24 mouse cellular contexts compared by ENCODE assay signal in genomic region chr2:168738854-168739253, GRCm38 (mm10). TPM values are rescaled to one million over a fixed set of nuclear protein-coding genes. Genes with fewer than 3 reads are reported as not detected.
DNase-seq lines count a peak whose midpoint lies in the region; ATAC-seq and TF ChIP-seq lines count a peak whose summit lies in the region.
"Had no signal": no experiment of that assay in that cellular context is flagged by ENCODE, and none has a peak within 500 bp of the region (broad histone marks: within the 10 kb centered on the region; RNA-seq: fewer than 3 reads in every experiment).

No protein-coding gene starts in this region.

- no peak overlapping the region for H3K4me3 ChIP-seq in gastrocnemius, adult 2 months
- no peak overlapping the region for H3K4me3 ChIP-seq in liver, postnatal 0 days (ENCODE audit: low read depth, low read length)
- no peak overlapping the region for H3K4me3 ChIP-seq in liver, embryonic 12.5 days
- no peak overlapping the region for H3K4me3 ChIP-seq in ES-Bruce4 (ENCODE audit: low read depth, low read length)
- H3K4me3 ChIP-seq: heart, embryonic 10.5 days; hindbrain, embryonic 12.5 days; limb, embryonic 13.5 days; megakaryocyte, embryonic 14.5 days; midbrain, embryonic 15.5 days; stomach, embryonic 15.5 days had no signal

- no peak overlapping the region for H3K27ac ChIP-seq in gastrocnemius, adult 2 months
- no peak overlapping the region for H3K27ac ChIP-seq in liver, postnatal 0 days (ENCODE audit: low read depth)
- no peak overlapping the region for H3K27ac ChIP-seq in liver, embryonic 12.5 days
- no peak overlapping the region for H3K27ac ChIP-seq in ES-Bruce4 (ENCODE audit: insufficient read depth, low read length)
- H3K27ac ChIP-seq: heart, embryonic 10.5 days; hindbrain, embryonic 12.5 days; limb, embryonic 13.5 days; liver, embryonic 14.5 days; midbrain, embryonic 15.5 days; stomach, embryonic 15.5 days had no signal

- DNase-seq in gastrocnemius, adult 2 months: no peak
- DNase-seq in gastrocnemius, postnatal 14 days: no peak
- no peak for DNase-seq in liver, postnatal 0 days
- peak; percentile 73 for DNase-seq in ZHBTc4 (ENCODE audit: low read depth, low spot score)
- DNase-seq in testis, postnatal 14 days (ENCODE audit: low spot score): no peak
- DNase-seq: adrenal gland, adult 2 months; cerebellum, postnatal 25 days; gastrocnemius, postnatal 36 days; kidney, adult 9 months; right cerebral cortex, postnatal 25 days had no signal

- peak; percentile 12; the same call in 1 of the 2 replicates for TF ChIP-seq CTCF in gastrocnemius, adult 2 months (IDR thresholded peaks at IDR 0.05)
- peak; percentile 14; the same call in 1 of the 2 replicates for TF ChIP-seq CTCF in liver, postnatal 0 days (IDR thresholded peaks at IDR 0.05; ENCODE audit: low read depth)
- TF ChIP-seq CTCF in ES-Bruce4 (IDR thresholded peaks at IDR 0.05; ENCODE audit: low read depth, low read length): peak; percentile 48

- H3K9me3 ChIP-seq in liver, postnatal 0 days (ENCODE audit: low read length): no peaks in the 10 kb centered on the region
- H3K9me3 ChIP-seq in liver, embryonic 12.5 days (replicated peaks): no peaks in the 10 kb centered on the region
- no peaks in the 10 kb centered on the region for H3K9me3 ChIP-seq in ES-Bruce4 (replicated peaks; ENCODE audit: control insufficient read depth, insufficient read depth, low read length, poor library complexity, severe bottlenecking)
- H3K9me3 ChIP-seq: heart, embryonic 10.5 days; hindbrain, embryonic 12.5 days; midbrain, embryonic 15.5 days; stomach, embryonic 15.5 days had no signal

- intact Hi-C loops in gastrocnemius, adult 2 months (cut with DNase I): no loop called here
- intact Hi-C loops in gastrocnemius, postnatal 14 days (cut with DNase I; ENCODE audit: low total_unique reads): no loop called here

- TF ChIP-seq POLR2A in ES-Bruce4 (IDR thresholded peaks at IDR 0.05; ENCODE audit: insufficient read depth, low read length): no peak

- H3K9ac ChIP-seq in liver, postnatal 0 days (replicated peaks): no peak overlapping the region
- no peak overlapping the region for H3K9ac ChIP-seq in liver, embryonic 12.5 days
- no peak overlapping the region for H3K9ac ChIP-seq in ES-Bruce4 (ENCODE audit: low read depth, poor library complexity, severe bottlenecking)
- H3K9ac ChIP-seq: hindbrain, embryonic 12.5 days; limb, embryonic 13.5 days; liver, embryonic 14.5 days; midbrain, embryonic 15.5 days; stomach, embryonic 15.5 days had no signal

- TF ChIP-seq EP300 in liver, postnatal 0 days (IDR thresholded peaks at IDR 0.05; ENCODE audit: low read depth): no peak
- no peak for TF ChIP-seq EP300 in ES-Bruce4 (IDR thresholded peaks at IDR 0.05; ENCODE audit: insufficient read depth, low read depth, low read length)

- no peak overlapping the region for H3K4me2 ChIP-seq in liver, postnatal 0 days (ENCODE audit: low read depth, low read length)
- no peak overlapping the region for H3K4me2 ChIP-seq in liver, embryonic 12.5 days
- H3K4me2 ChIP-seq: hindbrain, embryonic 12.5 days; limb, embryonic 13.5 days; midbrain, embryonic 15.5 days; stomach, embryonic 15.5 days had no signal

- no peaks in the 10 kb centered on the region for H3K4me1 ChIP-seq in liver, postnatal 0 days (ENCODE audit: insufficient read depth)
- H3K4me1 ChIP-seq in liver, embryonic 12.5 days: peaks cover 4% of the 10 kb centered on the region; the same call in 1 of the 2 replicates
- H3K4me1 ChIP-seq in ES-Bruce4 (ENCODE audit: control insufficient read depth, insufficient read depth, low read length): no peaks in the 10 kb centered on the region

- no peaks in the 10 kb centered on the region for H3K36me3 ChIP-seq in liver, postnatal 0 days (replicated peaks; ENCODE audit: insufficient read depth, low read length)
- no peaks in the 10 kb centered on the region for H3K36me3 ChIP-seq in liver, embryonic 12.5 days
- H3K36me3 ChIP-seq in ES-Bruce4 (ENCODE audit: control insufficient read depth, insufficient read depth, low read length, poor library complexity, severe bottlenecking): no peaks in the 10 kb centered on the region
- H3K36me3 ChIP-seq: heart, embryonic 10.5 days; hindbrain, embryonic 12.5 days; limb, embryonic 13.5 days; midbrain, embryonic 15.5 days; stomach, embryonic 15.5 days had no signal

- H3K27me3 ChIP-seq in liver, postnatal 0 days (ENCODE audit: insufficient read depth, low read length): peaks cover 11% of the 10 kb centered on the region; the same call in 1 of the 2 replicates
- H3K27me3 ChIP-seq in liver, embryonic 12.5 days (replicated peaks): peaks cover 26% of the 10 kb centered on the region
- no peaks in the 10 kb centered on the region for H3K27me3 ChIP-seq in ES-Bruce4 (ENCODE audit: control insufficient read depth, insufficient read depth, low read length, poor library complexity, severe bottlenecking)
- H3K27me3 ChIP-seq: hindbrain, embryonic 12.5 days; limb, embryonic 13.5 days; midbrain, embryonic 15.5 days; stomach, embryonic 15.5 days had no signal

- no peak for ATAC-seq in liver, postnatal 0 days
- ATAC-seq in liver, embryonic 12.5 days: no peak
- ATAC-seq: forebrain, embryonic 14.5 days; inflammation-experienced regulatory T-cells, adult 6 months; midbrain, embryonic 15.5 days had no signal

- 76% methylated on average over 1 of the region's 1 CpGs for WGBS in liver, postnatal 0 days (ENCODE audit: insufficient replicate concordance)
- WGBS in liver, embryonic 12.5 days (ENCODE audit: insufficient replicate concordance): 74% methylated on average over 1 of the region's 1 CpGs

RNA-seq across cellular contexts. Expression of gene Atp9a, which starts 3.4 kb away (rescaled TPM):
- 10 to 100 TPM; 15.3 to 25.0 TPM for total RNA-seq in gastrocnemius, adult 2 months (2021)
- 10 to 100 TPM; 14.9 to 16.9 TPM for total RNA-seq in gastrocnemius, postnatal 14 days (2021)
- polyA plus RNA-seq in liver, postnatal 0 days (2015; fragmentation: Nextera tagmentation; extraction: Ambion mirVana): 7.3 and 7.8 TPM in 2 replicates
- 3.7 and 4.3 TPM in 2 replicates for polyA plus RNA-seq in liver, embryonic 12.5 days (2016; fragmentation: Nextera tagmentation; extraction: Ambion mirVana)
- 28.9 and 29.3 TPM in 2 replicates for polyA plus RNA-seq in ES-Bruce4 (2011; ENCODE audit: insufficient read depth, insufficient read length, low read depth, missing spikeins)

RNA-seq across cellular contexts. Expression of gene Sall4, which starts 28.9 kb away (rescaled TPM):
- 1 to 10 TPM; 1.6 to 2.4 TPM for total RNA-seq in gastrocnemius, adult 2 months (2021)
- total RNA-seq in gastrocnemius, postnatal 14 days (2021): under 1 TPM; 0.71 to 0.98 TPM
- 3.1 TPM in 2 replicates for polyA plus RNA-seq in liver, postnatal 0 days (2015; fragmentation: Nextera tagmentation; extraction: Ambion mirVana)
- 8.5 and 9.3 TPM in 2 replicates for polyA plus RNA-seq in liver, embryonic 12.5 days (2016; fragmentation: Nextera tagmentation; extraction: Ambion mirVana)
- 244 and 245 TPM in 2 replicates for polyA plus RNA-seq in ES-Bruce4 (2011; ENCODE audit: insufficient read depth, insufficient read length, low read depth, missing spikeins)
- total RNA-seq: adrenal gland, adult 2 months; left cerebral cortex, postnatal 14 days; neutrophil, adult 5-6 weeks had no signal
- polyA plus RNA-seq: thymus, postnatal 0 days had no signal

Comparison
In these comparisons a context has a peak if more than half of its experiments do, and no peak if none do; other contexts are left out.
1. RNA of gene Sall4, which starts 28.9 kb away (polyA plus RNA-seq): 244 to 245 TPM in ES-Bruce4; 8.5 to 9.3 TPM in liver, embryonic 12.5 days and 3.1 TPM in liver, postnatal 0 days; every median in the first group is over 10 times any median in the second.
2. Peak in every context shown above with its lines, with median percentiles within 50 percentile points of each other: CTCF ChIP-seq.